Mouse (Mus musculus) liver, embryonic 12.5 days (tissue): ENCODE results near the gene Lag3. TPM values are rescaled to one million over a fixed set of nuclear protein-coding genes. Genes with fewer than 3 reads are reported as not detected.
A peak's percentile ranks its signal among the peaks of the same experiment; 100 is the strongest.

Experiments
- ATAC-seq: fragments of 200-750 bp; cut with Nextera tagmentation; 2 replicates; pipeline ENCODE4 v1.8.0; 2017; ENCODE audit warnings: moderate number of reproducible peaks, mild to moderate bottlenecking, moderate library complexity
- H3K27ac ChIP-seq: fragments of 300-500 bp; sonication (generic); 2 replicates; pipeline ENCODE4 v1.5.1; 2016; ENCODE audit warnings: mild to moderate bottlenecking
- H3K27me3 ChIP-seq: fragments of 300-500 bp; sonication (generic); replicated peaks from 2 replicates; pipeline ENCODE4 v1.6.1; 2016; ENCODE audit warnings: mild to moderate bottlenecking, moderate library complexity
- H3K36me3 ChIP-seq: fragments of 300-500 bp; sonication (generic); 2 replicates; pipeline ENCODE4 v1.6.1; 2016; ENCODE audit warnings: mild to moderate bottlenecking, moderate library complexity
- H3K4me1 ChIP-seq: fragments of 300-500 bp; sonication (generic); 2 replicates; pipeline ENCODE4 v1.6.1; 2016
- H3K4me2 ChIP-seq: fragments of 300-500 bp; sonication (generic); 2 replicates; pipeline ENCODE4 v1.6.1; 2016; ENCODE audit warnings: mild to moderate bottlenecking, moderate library complexity
- H3K4me3 ChIP-seq: fragments of 300-500 bp; sonication (generic); 2 replicates; pipeline ENCODE4 v1.5.1; 2016; ENCODE audit warnings: mild to moderate bottlenecking, moderate library complexity
- H3K9ac ChIP-seq: fragments of 300-500 bp; sonication (generic); 2 replicates; pipeline ENCODE4 v1.6.1; 2016; ENCODE audit warnings: mild to moderate bottlenecking, moderate library complexity
- H3K9me3 ChIP-seq: fragments of 300-500 bp; sonication (generic); replicated peaks from 2 replicates; pipeline ENCODE4 v1.6.1; 2016; ENCODE audit warnings: mild to moderate bottlenecking, moderate library complexity
- WGBS: fragments of 180-500 bp; shearing (Covaris S2); methylation state at CpG from one replicate; pipeline ENCODE4 v1.1.7; 2016; ENCODE audit not compliant: insufficient replicate concordance; 5-methylcytosine and 5-hydroxymethylcytosine counted together
- polyA plus RNA-seq: library from polyadenylated mRNA; unstranded; fragments of >200 nt; fragmentation: Nextera tagmentation; extraction: Ambion mirVana; gene quantifications from 2 replicates; pipeline ENCODE4 v1.2.1, GENCODE M21; 2016

Lag3 gene
- polyA plus RNA-seq, 1 experiment from 2014 or later: 0.32 TPM

- WGBS: 25% methylated on average over 13 of the region's 14 CpGs
- Histone ChIP-seq H3K9me3 (no peaks in the 10 kb centered on the region), H3K4me1 (peaks cover 56% of the 10 kb centered on the region), H3K9ac (no peak overlapping the region), H3K4me2 (peak overlapping the region; percentile 98), H3K27ac (peak overlapping the region; percentile 4; the same call in 1 of the 2 replicates), H3K36me3 (peaks cover 7% of the 10 kb centered on the region; the same call in 1 of the 2 replicates), H3K4me3 (no peak overlapping the region), H3K27me3 (peaks cover 83% of the 10 kb centered on the region)
- no peak for ATAC-seq
Observed at GRCm38 (mm10) chr6:124918890-124919627, 7.6 kb upstream of the Lag3 start.

DNA sequence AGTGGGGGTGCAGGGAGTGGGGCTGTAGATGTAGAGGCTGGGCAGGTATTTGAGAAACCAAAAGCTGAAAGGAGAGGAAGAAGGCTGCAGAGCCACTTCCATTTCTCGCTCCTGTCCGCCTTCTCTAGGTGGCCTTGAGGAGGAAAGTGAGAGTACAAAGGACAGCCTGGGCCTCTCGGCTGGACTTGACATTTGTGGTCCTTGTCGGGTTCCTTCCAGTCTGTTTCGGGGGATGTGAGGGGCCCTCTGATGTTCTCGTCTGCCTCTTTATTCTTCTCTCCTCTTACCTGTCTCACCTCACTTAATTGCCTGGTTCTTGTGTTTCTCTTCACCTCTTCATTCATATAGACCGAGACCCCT is 6.8 kb upstream of the Lag3 start:
- Histone ChIP-seq H3K4me2 (peak overlapping the region; percentile 98), H3K36me3 (peaks cover 9% of the 10 kb centered on the region; the same call in 1 of the 2 replicates), H3K9me3 (no peaks in the 10 kb centered on the region), H3K4me1 (peaks cover 62% of the 10 kb centered on the region), H3K27me3 (peaks cover 90% of the 10 kb centered on the region), H3K9ac (peak overlapping the region; percentile 84), H3K27ac (peak overlapping the region; percentile 91), H3K4me3 (peak overlapping the region; percentile 74)
- 11% methylated on average over 7 of the region's 7 CpGs for WGBS
- no peak for ATAC-seq

DNA sequence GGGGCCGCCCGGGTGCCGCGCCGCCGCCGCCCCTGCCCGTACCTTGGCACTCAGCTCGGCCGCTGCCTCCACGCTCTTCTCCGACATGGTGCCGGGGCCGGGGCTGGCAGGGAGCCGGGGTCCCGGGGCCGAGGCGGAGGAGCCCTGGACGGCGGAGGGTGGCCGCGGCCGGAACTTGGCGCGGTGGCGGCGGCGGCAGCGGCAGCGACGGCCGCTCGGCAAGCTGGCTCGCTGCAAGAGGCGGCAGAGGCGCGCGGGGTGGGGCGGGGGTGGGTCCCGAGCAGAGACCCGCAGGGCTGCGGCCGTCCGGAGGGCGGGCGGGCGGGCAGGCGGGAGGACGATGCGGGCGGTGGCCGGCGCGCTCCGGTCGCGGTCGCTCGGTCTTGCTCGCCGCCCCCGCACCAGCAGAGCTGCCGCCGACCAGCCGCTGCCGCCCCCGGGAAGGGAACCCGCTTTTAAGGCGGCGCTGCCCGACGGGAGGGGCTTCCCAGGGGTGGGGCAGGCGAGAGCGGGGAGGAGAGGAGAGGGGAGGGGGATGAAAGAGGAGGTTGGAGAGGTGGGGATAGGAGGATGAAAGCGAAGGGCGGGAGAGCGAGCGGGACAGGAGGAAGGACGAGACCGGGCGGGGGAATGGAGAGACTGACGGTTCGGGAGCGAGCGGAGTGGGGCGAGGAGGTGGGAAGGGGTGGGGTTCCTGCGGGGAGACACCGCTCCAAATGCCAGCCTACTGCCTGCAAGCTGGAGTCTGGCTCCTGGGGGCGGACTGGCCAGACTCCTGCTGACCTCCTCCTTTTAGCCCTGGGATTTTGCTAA is 6.2 kb upstream of the Lag3 start:
- Histone ChIP-seq H3K27me3 (peaks cover 96% of the 10 kb centered on the region), H3K36me3 (peaks cover 9% of the 10 kb centered on the region; the same call in 1 of the 2 replicates), H3K9ac (peak overlapping the region; percentile 84), H3K4me2 (peak overlapping the region; percentile 98), H3K27ac (peak overlapping the region; percentile 91), H3K9me3 (no peaks in the 10 kb centered on the region), H3K4me1 (peaks cover 66% of the 10 kb centered on the region), H3K4me3 (peak overlapping the region; percentile 74)
- WGBS: 1% methylated on average over 63 of the region's 89 CpGs
- ATAC-seq: peak; percentile 48

DNA sequence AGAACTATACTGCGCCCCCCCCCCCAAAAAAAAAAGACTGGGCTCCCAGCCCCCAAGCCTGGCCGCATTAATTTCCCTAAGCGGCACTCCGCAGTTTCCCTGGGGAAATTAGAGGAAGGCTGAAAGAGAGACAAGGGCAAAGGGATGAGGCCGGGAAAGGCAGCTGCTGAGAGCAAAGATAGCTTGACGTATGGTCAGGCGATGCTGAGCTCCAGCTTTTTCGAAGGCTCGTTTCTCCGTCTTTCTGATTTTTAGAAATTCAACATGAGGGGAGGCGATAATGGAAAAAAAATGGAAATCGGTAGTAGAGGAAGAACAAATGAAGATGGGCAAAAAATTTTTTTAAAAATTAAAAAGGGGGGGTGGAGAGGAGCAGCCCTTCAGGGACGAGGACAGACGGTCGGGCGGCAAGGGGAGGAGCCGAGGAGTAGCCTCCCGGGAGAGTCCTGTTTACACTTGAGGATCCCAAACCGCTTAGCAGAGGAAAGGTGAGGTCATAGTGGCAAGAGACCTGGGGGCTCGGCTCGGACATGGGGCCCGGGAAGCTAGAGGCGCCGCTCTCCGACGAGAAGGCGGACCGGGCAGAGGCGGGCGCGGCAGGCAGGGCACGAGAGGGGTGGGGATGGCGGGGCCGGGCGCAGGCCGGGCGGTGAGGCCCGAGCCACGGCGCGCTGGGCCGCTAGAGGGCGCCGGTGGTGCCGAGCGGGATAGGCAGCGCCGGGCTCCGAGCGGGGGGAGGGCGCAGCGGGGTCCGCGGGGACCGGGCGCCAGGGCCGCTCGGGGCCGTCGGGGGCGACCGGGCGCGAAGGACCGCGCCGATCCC is 5.4 kb upstream of the Lag3 start:
- Histone ChIP-seq H3K4me1 (peaks cover 66% of the 10 kb centered on the region), H3K36me3 (peaks cover 9% of the 10 kb centered on the region; the same call in 1 of the 2 replicates), H3K4me2 (peak overlapping the region; percentile 98), H3K9ac (peak overlapping the region; percentile 84), H3K27me3 (peaks cover 100% of the 10 kb centered on the region), H3K9me3 (no peaks in the 10 kb centered on the region), H3K27ac (peak overlapping the region; percentile 91), H3K4me3 (peak overlapping the region; percentile 74)
- WGBS: 3% methylated on average over 61 of the region's 67 CpGs
- ATAC-seq: peak; percentile 76

GRCm38 (mm10) chr6:124915942-124916694 is 4.6 kb upstream of the Lag3 start:
- H3K27me3 ChIP-seq: peaks cover 99% of the 10 kb centered on the region
- H3K9me3 ChIP-seq: no peaks in the 10 kb centered on the region

GRCm38 (mm10) chr6:124915160-124915941 is 3.8 kb upstream of the Lag3 start:
- Histone ChIP-seq H3K4me3 (peak overlapping the region; percentile 74; the same call in 1 of the 2 replicates), H3K27me3 (peaks cover 99% of the 10 kb centered on the region), H3K9me3 (no peaks in the 10 kb centered on the region), H3K36me3 (peaks cover 9% of the 10 kb centered on the region; the same call in 1 of the 2 replicates), H3K4me1 (peaks cover 63% of the 10 kb centered on the region), H3K4me2 (peak overlapping the region; percentile 98), H3K9ac (0 out of 2 replicates have a peak overlapping the region, but pooled peaks have one; percentile 10), H3K27ac (no peak overlapping the region)
- WGBS: 32% methylated on average over 22 of the region's 22 CpGs
- no peak for ATAC-seq

More at GRCm38 (mm10) chr6:124915942-124916694, 4.6 kb upstream of the Lag3 start:
- Histone ChIP-seq H3K9ac (peak overlapping the region; percentile 84), H3K4me3 (peak overlapping the region; percentile 74), H3K36me3 (peaks cover 9% of the 10 kb centered on the region; the same call in 1 of the 2 replicates), H3K4me1 (peaks cover 66% of the 10 kb centered on the region), H3K27ac (peak overlapping the region; percentile 91; the same call in 1 of the 2 replicates), H3K4me2 (peak overlapping the region; percentile 98)
- ATAC-seq: 0 out of 2 replicates have a peak, but pooled peaks have one; percentile 2
- 14% methylated on average over 12 of the region's 12 CpGs for WGBS

- H3K4me1 ChIP-seq: peaks cover 68% of the 10 kb centered on the region
- H3K9me3 ChIP-seq: no peaks in the 10 kb centered on the region
- ATAC-seq: no peak
- peaks cover 9% of the 10 kb centered on the region; the same call in 1 of the 2 replicates for H3K36me3 ChIP-seq
- peaks cover 99% of the 10 kb centered on the region for H3K27me3 ChIP-seq
- H3K9ac ChIP-seq: no peak overlapping the region
- 76% methylated on average over 7 of the region's 7 CpGs for WGBS
- H3K27ac ChIP-seq: no peak overlapping the region
- no peak overlapping the region for H3K4me2 ChIP-seq
- H3K4me3 ChIP-seq: no peak overlapping the region
Observed at GRCm38 (mm10) chr6:124914511-124914910, 3.0 kb upstream of the Lag3 start.

DNA sequence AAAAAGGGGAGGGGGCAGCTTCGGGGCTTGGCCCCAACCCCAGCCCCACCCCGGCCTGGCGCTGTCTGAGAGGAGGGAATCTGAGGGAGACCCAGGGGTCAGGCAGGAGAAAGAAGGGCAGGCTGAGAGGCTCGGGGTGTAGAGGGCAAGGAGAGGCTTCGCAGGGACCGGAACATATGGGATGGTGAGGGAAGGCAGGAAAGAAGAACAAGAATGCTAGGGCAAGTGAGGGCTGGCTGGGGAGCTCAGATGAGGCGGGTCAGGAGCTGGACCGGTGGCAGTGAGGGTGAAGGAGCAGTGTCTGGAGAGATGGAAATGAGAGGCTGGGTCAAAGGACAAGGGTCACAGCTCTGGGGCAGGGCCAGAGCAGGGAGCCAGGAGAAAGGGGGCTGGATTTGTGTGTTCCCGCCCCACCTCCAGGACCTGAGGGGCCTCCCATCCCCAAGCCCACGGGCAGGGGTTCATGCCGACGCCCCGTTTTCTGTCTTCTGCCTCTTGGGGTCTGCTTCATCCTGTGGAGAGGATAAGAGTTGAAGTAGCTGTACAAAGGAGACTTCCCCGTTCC is 2.3 kb upstream of the Lag3 start:
- H3K27me3 ChIP-seq: peaks cover 99% of the 10 kb centered on the region
- peaks cover 9% of the 10 kb centered on the region; the same call in 1 of the 2 replicates for H3K36me3 ChIP-seq
- no peak overlapping the region for H3K4me3 ChIP-seq
- no peak for ATAC-seq
- H3K4me1 ChIP-seq: peaks cover 64% of the 10 kb centered on the region
- WGBS: 65% methylated on average over 14 of the region's 14 CpGs
- H3K9ac ChIP-seq: no peak overlapping the region
- H3K27ac ChIP-seq: no peak overlapping the region
- no peak overlapping the region for H3K4me2 ChIP-seq
- H3K9me3 ChIP-seq: no peaks in the 10 kb centered on the region

GRCm38 (mm10) chr6:124913214-124913613 is 1.7 kb upstream of the Lag3 start:
- Histone ChIP-seq H3K27ac (no peak overlapping the region), H3K27me3 (peaks cover 99% of the 10 kb centered on the region)
- WGBS: 32% methylated on average over 6 of the region's 6 CpGs

GRCm38 (mm10) chr6:124910032-124910431 is 1.5 kb downstream of the Lag3 start:
- Histone ChIP-seq H3K36me3 (peaks cover 9% of the 10 kb centered on the region; the same call in 1 of the 2 replicates), H3K27ac (no peak overlapping the region), H3K9ac (no peak overlapping the region), H3K4me2 (peak overlapping the region; percentile 45), H3K27me3 (peaks cover 87% of the 10 kb centered on the region), H3K9me3 (no peaks in the 10 kb centered on the region), H3K4me3 (peak overlapping the region; percentile 16; the same call in 1 of the 2 replicates), H3K4me1 (peaks cover 30% of the 10 kb centered on the region)
- WGBS: 7% methylated on average over 32 of the region's 32 CpGs
- ATAC-seq: no peak

More at GRCm38 (mm10) chr6:124913214-124913613, 1.7 kb upstream of the Lag3 start:
- Histone ChIP-seq H3K9ac (no peak overlapping the region), H3K9me3 (no peaks in the 10 kb centered on the region), H3K4me3 (no peak overlapping the region), H3K4me2 (no peak overlapping the region), H3K4me1 (peaks cover 60% of the 10 kb centered on the region), H3K36me3 (peaks cover 9% of the 10 kb centered on the region; the same call in 1 of the 2 replicates)
- no peak for ATAC-seq
